Mouse (Mus musculus): ENCODE measurements at regions not wholly inside any gene's neighbourhood (a gene's known extent, or its start where the extent isn't known, plus 50 kb on each side); places are given as distances from the start of the nearest gene placed in this dataset.

- TF ChIP-seq POLR2A (IDR thresholded peaks at IDR 0.05; ENCODE audit: extremely low read depth, insufficient read depth, low read length): no peak
- no peak for TF ChIP-seq CTCF (IDR thresholded peaks at IDR 0.05; ENCODE audit: extremely low read depth, insufficient read depth, low read length)
Observed at GRCm38 (mm10) chr15:96816997-96817570, 117.6 kb upstream of the Slc38a2 start.
